Comparison of ENCODE assay signal across 13 mouse cellular contexts in the genomic region with DNA sequence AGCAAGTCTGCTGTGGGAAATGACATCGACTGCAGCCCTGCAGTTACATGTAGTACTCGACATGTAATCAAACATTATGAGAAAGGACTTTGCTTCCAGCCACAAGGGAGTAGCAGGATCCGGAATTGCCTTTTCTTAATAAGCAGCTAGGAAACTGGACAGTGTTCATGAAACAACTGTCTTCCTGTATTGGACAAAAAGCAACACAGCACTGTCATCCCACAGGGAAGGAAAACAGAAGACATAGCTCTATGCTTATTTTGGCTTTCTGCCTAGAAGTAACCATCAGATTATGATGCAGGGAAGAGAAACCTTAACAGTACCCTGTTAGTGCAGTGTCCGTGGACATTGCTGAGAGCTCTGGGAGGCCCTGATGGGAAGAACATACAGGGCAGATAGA. TPM values are rescaled to one million over a fixed set of nuclear protein-coding genes. Genes with fewer than 3 reads are reported as not detected.
DNase-seq lines count a peak whose midpoint lies in the region; ATAC-seq and TF ChIP-seq lines count a peak whose summit lies in the region.
"Had no signal": no experiment of that assay in that cellular context is flagged by ENCODE, and none has a peak within 500 bp of the region (broad histone marks: within the 10 kb centered on the region; RNA-seq: fewer than 3 reads in every experiment).

No protein-coding gene starts in this region.

- H3K36me3 ChIP-seq in embryonic facial prominence, embryonic 14.5 days (ENCODE audit: control insufficient read depth, insufficient read depth, low read length) = no peaks in the 10 kb centered on the region
- H3K36me3 ChIP-seq in embryonic facial prominence, embryonic 10.5 days (replicated peaks) = no peaks in the 10 kb centered on the region
- H3K36me3 ChIP-seq in hindbrain, postnatal 0 days (ENCODE audit: insufficient read depth, low read length) = no peaks in the 10 kb centered on the region
- H3K36me3 ChIP-seq in hindbrain, embryonic 16.5 days (ENCODE audit: control insufficient read depth, insufficient read depth, low read length) = no peaks in the 10 kb centered on the region
- no peaks in the 10 kb centered on the region for H3K36me3 ChIP-seq in neural tube, embryonic 13.5 days
- no peaks in the 10 kb centered on the region for H3K36me3 ChIP-seq in neural tube, embryonic 15.5 days
- 0 out of 2 replicates have a peak, but pooled peaks cover 2% of the 10 kb centered on the region for H3K36me3 ChIP-seq in small intestine, adult 2 months (ENCODE audit: control insufficient read depth, insufficient read depth, low read length)
- H3K36me3 ChIP-seq: embryonic facial prominence, embryonic 15.5 days had no signal

- H3K27me3 ChIP-seq in embryonic facial prominence, embryonic 14.5 days (replicated peaks; ENCODE audit: control insufficient read depth, insufficient read depth, low read length) = no peaks in the 10 kb centered on the region
- no peaks in the 10 kb centered on the region for H3K27me3 ChIP-seq in embryonic facial prominence, embryonic 10.5 days (replicated peaks; ENCODE audit: low read depth, poor library complexity, severe bottlenecking)
- no peaks in the 10 kb centered on the region for H3K27me3 ChIP-seq in hindbrain, postnatal 0 days (ENCODE audit: insufficient read depth, low read length)
- no peaks in the 10 kb centered on the region for H3K27me3 ChIP-seq in hindbrain, embryonic 16.5 days (replicated peaks; ENCODE audit: control insufficient read depth, insufficient read depth, low read length)
- H3K27me3 ChIP-seq in neural tube, embryonic 13.5 days = no peaks in the 10 kb centered on the region
- H3K27me3 ChIP-seq in neural tube, embryonic 15.5 days (replicated peaks) = no peaks in the 10 kb centered on the region
- no peaks in the 10 kb centered on the region for H3K27me3 ChIP-seq in small intestine, adult 2 months (ENCODE audit: control insufficient read depth, insufficient read depth, low read length)
- H3K27me3 ChIP-seq: embryonic facial prominence, embryonic 15.5 days had no signal

- no peaks in the 10 kb centered on the region for H3K9me3 ChIP-seq in embryonic facial prominence, embryonic 14.5 days (ENCODE audit: control insufficient read depth, low read length)
- H3K9me3 ChIP-seq in embryonic facial prominence, embryonic 10.5 days = no peaks in the 10 kb centered on the region
- no peaks in the 10 kb centered on the region for H3K9me3 ChIP-seq in hindbrain, postnatal 0 days (ENCODE audit: low read length)
- H3K9me3 ChIP-seq in hindbrain, embryonic 16.5 days (ENCODE audit: control insufficient read depth, low read length) = no peaks in the 10 kb centered on the region
- H3K9me3 ChIP-seq in neural tube, embryonic 13.5 days = no peaks in the 10 kb centered on the region
- H3K9me3 ChIP-seq in neural tube, embryonic 15.5 days (replicated peaks) = no peaks in the 10 kb centered on the region
- H3K9me3 ChIP-seq: embryonic facial prominence, embryonic 15.5 days had no signal

- no peak for TF ChIP-seq CTCF in hindbrain, postnatal 0 days (IDR thresholded peaks at IDR 0.05; ENCODE audit: low read depth)
- TF ChIP-seq CTCF in small intestine, adult 2 months (IDR thresholded peaks at IDR 0.05; ENCODE audit: extremely low read depth, insufficient read length, insufficient replicate concordance, low read depth, low read length) = no peak

- peaks cover 3% of the 10 kb centered on the region; the same call in 1 of the 2 replicates for H3K4me1 ChIP-seq in embryonic facial prominence, embryonic 14.5 days (ENCODE audit: control insufficient read depth, insufficient read depth, low read length)
- H3K4me1 ChIP-seq in embryonic facial prominence, embryonic 10.5 days = peaks cover 3% of the 10 kb centered on the region; the same call in 1 of the 2 replicates
- no peaks in the 10 kb centered on the region for H3K4me1 ChIP-seq in hindbrain, postnatal 0 days (ENCODE audit: insufficient read depth, low read length)
- peaks cover 3% of the 10 kb centered on the region; the same call in 1 of the 2 replicates for H3K4me1 ChIP-seq in hindbrain, embryonic 16.5 days (ENCODE audit: control insufficient read depth, insufficient read depth, low read depth, low read length)
- peaks cover 6% of the 10 kb centered on the region for H3K4me1 ChIP-seq in neural tube, embryonic 13.5 days (replicated peaks)
- H3K4me1 ChIP-seq in neural tube, embryonic 15.5 days = peaks cover 7% of the 10 kb centered on the region
- H3K4me1 ChIP-seq in small intestine, adult 2 months (ENCODE audit: control insufficient read depth, insufficient read depth, insufficient read length, low read length) = peaks cover 5% of the 10 kb centered on the region

- peak; percentile 76 for DNase-seq in embryonic facial prominence, embryonic 14.5 days (ENCODE audit: low spot score)
- DNase-seq in embryonic facial prominence, embryonic 10.5 days (ENCODE audit: low spot score) = no peak
- DNase-seq in hindbrain, postnatal 0 days (ENCODE audit: low spot score) = peak; percentile 35
- no peak for DNase-seq in neural tube, embryonic 10.5 days (ENCODE audit: extremely low spot score, low spot score)
- DNase-seq: cerebellum, postnatal 25 days; gastrocnemius, postnatal 25 days; lung, postnatal 36 days had no signal

- H3K27ac ChIP-seq in embryonic facial prominence, embryonic 14.5 days (replicated peaks; ENCODE audit: low read depth, low read length) = no peak overlapping the region
- no peak overlapping the region for H3K27ac ChIP-seq in embryonic facial prominence, embryonic 10.5 days (replicated peaks)
- H3K27ac ChIP-seq in hindbrain, postnatal 0 days = no peak overlapping the region
- no peak overlapping the region for H3K27ac ChIP-seq in hindbrain, embryonic 16.5 days (ENCODE audit: low read depth, low read length)
- 0 out of 2 replicates have a peak overlapping the region, but pooled peaks have one; percentile 23 for H3K27ac ChIP-seq in neural tube, embryonic 13.5 days (replicated peaks)
- H3K27ac ChIP-seq in neural tube, embryonic 15.5 days (replicated peaks) = no peak overlapping the region
- H3K27ac ChIP-seq in small intestine, adult 2 months (ENCODE audit: insufficient read depth, low read depth, low read length) = peak overlapping the region; percentile 77
- H3K27ac ChIP-seq: embryonic facial prominence, embryonic 15.5 days; liver, embryonic 14.5 days had no signal

- 50% methylated on average over 4 of the region's 4 CpGs for WGBS in embryonic facial prominence, embryonic 14.5 days
- WGBS in embryonic facial prominence, embryonic 10.5 days = 82% methylated on average over 4 of the region's 4 CpGs
- 45% methylated on average over 4 of the region's 4 CpGs for WGBS in hindbrain, postnatal 0 days
- WGBS in hindbrain, embryonic 16.5 days = 51% methylated on average over 4 of the region's 4 CpGs
- WGBS in neural tube, embryonic 13.5 days = 61% methylated on average over 4 of the region's 4 CpGs
- 53% methylated on average over 4 of the region's 4 CpGs for WGBS in neural tube, embryonic 15.5 days
- WGBS in small intestine, adult 2 months = 12% methylated on average over 4 of the region's 4 CpGs

- H3K4me2 ChIP-seq in embryonic facial prominence, embryonic 14.5 days (ENCODE audit: low read depth, low read length) = no peak overlapping the region
- no peak overlapping the region for H3K4me2 ChIP-seq in hindbrain, postnatal 0 days (ENCODE audit: low read depth, low read length)
- no peak overlapping the region for H3K4me2 ChIP-seq in hindbrain, embryonic 16.5 days (ENCODE audit: low read length)
- no peak overlapping the region for H3K4me2 ChIP-seq in neural tube, embryonic 13.5 days
- no peak overlapping the region for H3K4me2 ChIP-seq in neural tube, embryonic 15.5 days
- H3K4me2 ChIP-seq: embryonic facial prominence, embryonic 15.5 days had no signal

- no peak overlapping the region for H3K9ac ChIP-seq in embryonic facial prominence, embryonic 14.5 days (ENCODE audit: low read depth, low read length)
- no peak overlapping the region for H3K9ac ChIP-seq in hindbrain, postnatal 0 days (replicated peaks; ENCODE audit: low read length)
- no peak overlapping the region; the same call in 1 of the 2 replicates for H3K9ac ChIP-seq in hindbrain, embryonic 16.5 days (ENCODE audit: low read depth, low read length)
- H3K9ac ChIP-seq in neural tube, embryonic 13.5 days = no peak overlapping the region
- H3K9ac ChIP-seq in neural tube, embryonic 15.5 days (replicated peaks) = no peak overlapping the region
- H3K9ac ChIP-seq: embryonic facial prominence, embryonic 15.5 days; liver, embryonic 14.5 days had no signal

- no peak for TF ChIP-seq POLR2A in small intestine, adult 2 months (IDR thresholded peaks at IDR 0.05; ENCODE audit: low read depth, low read length)

- no peak for ATAC-seq in embryonic facial prominence, embryonic 14.5 days (ENCODE audit: low read depth)
- no peak for ATAC-seq in hindbrain, postnatal 0 days
- ATAC-seq in hindbrain, embryonic 16.5 days = no peak
- no peak for ATAC-seq in neural tube, embryonic 13.5 days (ENCODE audit: low read depth)
- no peak for ATAC-seq in neural tube, embryonic 15.5 days (ENCODE audit: low FRiP score)

- H3K4me3 ChIP-seq in embryonic facial prominence, embryonic 14.5 days (ENCODE audit: low read depth, low read length) = no peak overlapping the region
- no peak overlapping the region for H3K4me3 ChIP-seq in embryonic facial prominence, embryonic 10.5 days
- H3K4me3 ChIP-seq in hindbrain, postnatal 0 days (ENCODE audit: low read length) = no peak overlapping the region
- no peak overlapping the region for H3K4me3 ChIP-seq in hindbrain, embryonic 16.5 days (ENCODE audit: low read length)
- no peak overlapping the region for H3K4me3 ChIP-seq in neural tube, embryonic 13.5 days
- no peak overlapping the region for H3K4me3 ChIP-seq in neural tube, embryonic 15.5 days (replicated peaks)
- H3K4me3 ChIP-seq in small intestine, adult 2 months (ENCODE audit: low read depth, low read length) = no peak overlapping the region
- H3K4me3 ChIP-seq: embryonic facial prominence, embryonic 15.5 days had no signal

RNA-seq across cellular contexts. Expression of gene Pdss2, which starts 31.0 kb away (rescaled TPM):
- polyA plus RNA-seq in embryonic facial prominence, embryonic 14.5 days (2014; fragmentation: Nextera tagmentation; extraction: Ambion mirVana) = 8.6 and 9.5 TPM in 2 replicates
- 15.5 and 15.9 TPM in 2 replicates for polyA plus RNA-seq in embryonic facial prominence, embryonic 10.5 days (2016; fragmentation: Nextera tagmentation; extraction: Ambion mirVana)
- 18.3 and 20.9 TPM in 2 replicates for total RNA-seq in hindbrain, postnatal 0 days (2014; rRNA removed)
- polyA plus RNA-seq in hindbrain, postnatal 0 days (2015; fragmentation: Nextera tagmentation; extraction: Ambion mirVana) = 17.4 and 17.5 TPM in 2 replicates
- polyA plus RNA-seq in hindbrain, embryonic 16.5 days (2015; fragmentation: Nextera tagmentation; extraction: Ambion mirVana) = 15.5 and 16.2 TPM in 2 replicates
- polyA plus RNA-seq in neural tube, embryonic 13.5 days (2015; fragmentation: Nextera tagmentation; extraction: Ambion mirVana) = 14.0 and 14.6 TPM in 2 replicates
- 16.1 and 16.8 TPM in 2 replicates for polyA plus RNA-seq in neural tube, embryonic 15.5 days (2015; fragmentation: Nextera tagmentation; extraction: Ambion mirVana)
- 9.0 and 10.5 TPM in 2 replicates for polyA plus RNA-seq in small intestine, adult 2 months (2012; rRNA removed)

Comparison
In these comparisons a context has a peak if more than half of its experiments do, and no peak if none do; other contexts are left out.
1. DNase-seq: peak in embryonic facial prominence, embryonic 14.5 days (single experiment) and hindbrain, postnatal 0 days (single experiment); none in embryonic facial prominence, embryonic 10.5 days (single experiment) and neural tube, embryonic 10.5 days (single experiment).
2. H3K27ac ChIP-seq: peak in neural tube, embryonic 13.5 days (single experiment) and small intestine, adult 2 months (single experiment); none in embryonic facial prominence, embryonic 14.5 days (single experiment), embryonic facial prominence, embryonic 10.5 days (single experiment), hindbrain, postnatal 0 days (single experiment), hindbrain, embryonic 16.5 days (single experiment) and neural tube, embryonic 15.5 days (single experiment).